Mouse (Mus musculus) naive thymus-derived CD4-positive, alpha-beta T cell, adult 2 months (primary cell): Measurements from ENCODE around the gene Tmem82.

Experiments used
- DNase-seq: peaks from one replicate; pipeline ENCODE4 v3.0.0-alpha.2; 2011; ENCODE audit warnings: low read depth

The Tmem82 gene

GRCm38 (mm10) chr4:141641353-141641771 is 22.9 kb upstream of the Tmem82 start:
- no peak for DNase-seq

- no peak for DNase-seq
Measured at GRCm38 (mm10) chr4:141639474-141639873, 21.0 kb upstream of the Tmem82 start.

- DNase-seq = no peak
Measured at GRCm38 (mm10) chr4:141636693-141637092, 18.3 kb upstream of the Tmem82 start.

GRCm38 (mm10) chr4:141635991-141636390 is 17.6 kb upstream of the Tmem82 start:
- DNase-seq = no peak

- no peak for DNase-seq
Measured at GRCm38 (mm10) chr4:141632111-141632873, 13.9 kb upstream of the Tmem82 start.

GRCm38 (mm10) chr4:141631250-141631649 is 12.8 kb upstream of the Tmem82 start:
- no peak for DNase-seq

- DNase-seq = no peak
Measured at GRCm38 (mm10) chr4:141630021-141630420, 11.6 kb upstream of the Tmem82 start.

- DNase-seq = no peak
Measured at GRCm38 (mm10) chr4:141628661-141629060, 10.2 kb upstream of the Tmem82 start.

GRCm38 (mm10) chr4:141627502-141627901 is 9.1 kb upstream of the Tmem82 start:
- DNase-seq = no peak

GRCm38 (mm10) chr4:141625774-141626550 is 7.5 kb upstream of the Tmem82 start:
- no peak for DNase-seq

- DNase-seq = peak; percentile 47
Measured at GRCm38 (mm10) chr4:141624983-141625773, 6.7 kb upstream of the Tmem82 start.

- no peak for DNase-seq
Measured at GRCm38 (mm10) chr4:141624134-141624533, 5.7 kb upstream of the Tmem82 start.

GRCm38 (mm10) chr4:141623666-141624065 is 5.2 kb upstream of the Tmem82 start, which contains the start of gene Slc25a34:
Gene Slc25a34 (minus strand): TSS chr4:141623821.
- DNase-seq = no peak

GRCm38 (mm10) chr4:141623037-141623436 is 4.6 kb upstream of the Tmem82 start:
- DNase-seq = no peak

GRCm38 (mm10) chr4:141622580-141622979 is 4.1 kb upstream of the Tmem82 start:
- no peak for DNase-seq

- no peak for DNase-seq
Measured at GRCm38 (mm10) chr4:141622091-141622490, 3.7 kb upstream of the Tmem82 start.

GRCm38 (mm10) chr4:141621297-141621696 is 2.9 kb upstream of the Tmem82 start:
- no peak for DNase-seq

GRCm38 (mm10) chr4:141619299-141619883 is 958 bp upstream of the Tmem82 start:
- no peak for DNase-seq

- DNase-seq = peak; percentile 51
Measured at GRCm38 (mm10) chr4:141617863-141618564, 419 bp downstream of the Tmem82 start.

- DNase-seq = peak; percentile 62
Measured at GRCm38 (mm10) chr4:141617299-141617698, 1.1 kb downstream of the Tmem82 start.

- DNase-seq = no peak
Measured at GRCm38 (mm10) chr4:141616811-141617210, 1.6 kb downstream of the Tmem82 start.
